Mouse (Mus musculus): ENCODE measurements around the gene Vhl. TPM values are rescaled to one million over a fixed set of nuclear protein-coding genes. Genes with fewer than 3 reads are reported as not detected.
A peak's percentile ranks its signal among the peaks of the same experiment; 100 is the strongest.

The Vhl gene
- polyA plus RNA-seq, 1 experiment = 30.8 TPM

- H3K27ac ChIP-seq (ENCODE audit: insufficient read depth, low read depth, low read length) = no peak overlapping the region
- no peak for TF ChIP-seq CTCF (IDR thresholded peaks at IDR 0.05; ENCODE audit: low read depth, low read length)
- no peak for TF ChIP-seq POLR2A (IDR thresholded peaks at IDR 0.05; ENCODE audit: borderline replicate concordance, low read depth, low read length)
- H3K4me3 ChIP-seq (ENCODE audit: insufficient read depth, low read length) = no peak overlapping the region
- H3K4me1 ChIP-seq (ENCODE audit: control insufficient read depth, insufficient read depth, low read length) = peaks cover 45% of the 10 kb centered on the region
Measured at GRCm38 (mm10) chr6:113672989-113673388, 49.2 kb downstream of the Vhl start.

GRCm38 (mm10) chr6:113675234-113675633 is 51.5 kb downstream of the Vhl start:
- peaks cover 51% of the 10 kb centered on the region for H3K4me1 ChIP-seq (ENCODE audit: control insufficient read depth, insufficient read depth, low read length)
- H3K4me3 ChIP-seq (ENCODE audit: insufficient read depth, low read length) = no peak overlapping the region
- no peak overlapping the region for H3K27ac ChIP-seq (ENCODE audit: insufficient read depth, low read depth, low read length)
- no peak for TF ChIP-seq POLR2A (IDR thresholded peaks at IDR 0.05; ENCODE audit: borderline replicate concordance, low read depth, low read length)
- TF ChIP-seq CTCF (IDR thresholded peaks at IDR 0.05; ENCODE audit: low read depth, low read length) = no peak

GRCm38 (mm10) chr6:113675991-113676390 is 52.2 kb downstream of the Vhl start:
- H3K27ac ChIP-seq (ENCODE audit: insufficient read depth, low read depth, low read length) = no peak overlapping the region
- TF ChIP-seq POLR2A (IDR thresholded peaks at IDR 0.05; ENCODE audit: borderline replicate concordance, low read depth, low read length) (no peak), CTCF (IDR thresholded peaks at IDR 0.05; ENCODE audit: low read depth, low read length) (no peak)
- peaks cover 51% of the 10 kb centered on the region for H3K4me1 ChIP-seq (ENCODE audit: control insufficient read depth, insufficient read depth, low read length)
- H3K4me3 ChIP-seq (ENCODE audit: insufficient read depth, low read length) = no peak overlapping the region

- Histone ChIP-seq H3K4me1 (ENCODE audit: control insufficient read depth, insufficient read depth, low read length) (peaks cover 55% of the 10 kb centered on the region), H3K4me3 (ENCODE audit: insufficient read depth, low read length) (no peak overlapping the region), H3K27ac (ENCODE audit: insufficient read depth, low read depth, low read length) (peak overlapping the region; percentile 68)
- TF ChIP-seq POLR2A (IDR thresholded peaks at IDR 0.05; ENCODE audit: borderline replicate concordance, low read depth, low read length) (no peak), CTCF (IDR thresholded peaks at IDR 0.05; ENCODE audit: low read depth, low read length) (no peak)
Measured at GRCm38 (mm10) chr6:113677070-113677734, 53.4 kb downstream of the Vhl start.

- peaks cover 55% of the 10 kb centered on the region for H3K4me1 ChIP-seq (ENCODE audit: control insufficient read depth, insufficient read depth, low read length)
- no peak overlapping the region; the same call in 1 of the 2 replicates for H3K27ac ChIP-seq (ENCODE audit: insufficient read depth, low read depth, low read length)
- TF ChIP-seq CTCF (IDR thresholded peaks at IDR 0.05; ENCODE audit: low read depth, low read length) (no peak), POLR2A (IDR thresholded peaks at IDR 0.05; ENCODE audit: borderline replicate concordance, low read depth, low read length) (no peak)
Measured at GRCm38 (mm10) chr6:113678246-113679012, 54.7 kb downstream of the Vhl start.

GRCm38 (mm10) chr6:113679993-113680566 is 56.3 kb downstream of the Vhl start:
- TF ChIP-seq POLR2A (IDR thresholded peaks at IDR 0.05; ENCODE audit: borderline replicate concordance, low read depth, low read length) (no peak), CTCF (IDR thresholded peaks at IDR 0.05; ENCODE audit: low read depth, low read length) (peak; percentile 42)
- Histone ChIP-seq H3K27ac (ENCODE audit: insufficient read depth, low read depth, low read length) (peak overlapping the region; percentile 53), H3K4me3 (ENCODE audit: insufficient read depth, low read length) (no peak overlapping the region), H3K4me1 (ENCODE audit: control insufficient read depth, insufficient read depth, low read length) (peaks cover 55% of the 10 kb centered on the region)

More at GRCm38 (mm10) chr6:113678246-113679012, 54.7 kb downstream of the Vhl start:
- H3K4me3 ChIP-seq (ENCODE audit: insufficient read depth, low read length) = no peak overlapping the region

Other genes starting within 250 kb of the Vhl start
- 28.6 and 30.2 TPM in 2 replicates for gene Tada3, start 246.1 kb upstream of the Vhl start, polyA plus RNA-seq (2012; ENCODE audit: insufficient read depth, insufficient read length, missing spikeins)
- gene Arpc4, start 245.8 kb upstream of the Vhl start, polyA plus RNA-seq (2012; ENCODE audit: insufficient read depth, insufficient read length, missing spikeins) = 503 and 507 TPM in 2 replicates
- 12.2 and 12.5 TPM in 2 replicates for gene Ttll3, start 234.7 kb upstream of the Vhl start, polyA plus RNA-seq (2012; ENCODE audit: insufficient read depth, insufficient read length, missing spikeins)
- gene Rpusd3, start 204.6 kb upstream of the Vhl start, polyA plus RNA-seq (2012; ENCODE audit: insufficient read depth, insufficient read length, missing spikeins) = 4.6 and 6.5 TPM in 2 replicates
- gene Cidec, start 188.2 kb upstream of the Vhl start, polyA plus RNA-seq (2012; ENCODE audit: insufficient read depth, insufficient read length, missing spikeins) = 0.32 TPM in 1 of 2 replicates, not detected in the other
- 28.4 and 31.5 TPM in 2 replicates for gene Jagn1, start 181.4 kb upstream of the Vhl start, polyA plus RNA-seq (2012; ENCODE audit: insufficient read depth, insufficient read length, missing spikeins)
- 0.47 TPM in 1 of 2 replicates, not detected in the other for gene Il17re, start 165.5 kb upstream of the Vhl start, polyA plus RNA-seq (2012; ENCODE audit: insufficient read depth, insufficient read length, missing spikeins)
- gene Il17rc, start 152.5 kb upstream of the Vhl start, polyA plus RNA-seq (2012; ENCODE audit: insufficient read depth, insufficient read length, missing spikeins) = not detected in 2 replicates
- 22.0 and 23.9 TPM in 2 replicates for gene Creld1, start 140.7 kb upstream of the Vhl start, polyA plus RNA-seq (2012; ENCODE audit: insufficient read depth, insufficient read length, missing spikeins)
- not detected in 2 replicates for gene Prrt3, start 122.0 kb upstream of the Vhl start, polyA plus RNA-seq (2012; ENCODE audit: insufficient read depth, insufficient read length, missing spikeins)
- 82.6 and 88.7 TPM in 2 replicates for gene Emc3, start 92.3 kb upstream of the Vhl start, polyA plus RNA-seq (2012; ENCODE audit: insufficient read depth, insufficient read length, missing spikeins)
- 6.9 and 7.8 TPM in 2 replicates for gene Fancd2, start 92.3 kb upstream of the Vhl start, polyA plus RNA-seq (2012; ENCODE audit: insufficient read depth, insufficient read length, missing spikeins)
- not detected in 2 replicates for gene Fancd2os, start 23.2 kb upstream of the Vhl start, polyA plus RNA-seq (2012; ENCODE audit: insufficient read depth, insufficient read length, missing spikeins)
- 300 and 316 TPM in 2 replicates for gene Brk1, start 19.2 kb upstream of the Vhl start, polyA plus RNA-seq (2012; ENCODE audit: insufficient read depth, insufficient read length, missing spikeins)
- 54.3 and 57.5 TPM in 2 replicates for gene Irak2, start 14.5 kb downstream of the Vhl start, polyA plus RNA-seq (2012; ENCODE audit: insufficient read depth, insufficient read length, missing spikeins)
- 27.9 and 32.1 TPM in 2 replicates for gene Tatdn2, start 73.1 kb downstream of the Vhl start, polyA plus RNA-seq (2012; ENCODE audit: insufficient read depth, insufficient read length, missing spikeins)
- gene Ghrl, start 95.9 kb downstream of the Vhl start, polyA plus RNA-seq (2012; ENCODE audit: insufficient read depth, insufficient read length, missing spikeins) = not detected in 2 replicates
- 52.3 and 59.9 TPM in 2 replicates for gene Sec13, start 116.8 kb downstream of the Vhl start, polyA plus RNA-seq (2012; ENCODE audit: insufficient read depth, insufficient read length, missing spikeins)